Mouse (Mus musculus) limb, embryonic 15.5 days (tissue): ENCODE data around the gene Bcl2a1b. TPM values are rescaled to one million over a fixed set of nuclear protein-coding genes. Genes with fewer than 3 reads are reported as not detected.
"Not testable (repeated sequence)": the region's sequence is repeated elsewhere in the genome, so short reads cannot be mapped to it uniquely, and the experiment has no call there.

Experiments
- ATAC-seq: fragments of 200-750 bp; cut with Nextera tagmentation; 2 replicates; pipeline ENCODE4 v1.8.0; 2017; ENCODE audit warnings: low read depth, moderate TSS enrichment; ENCODE audit not compliant: insufficient number of reproducible peaks, low FRiP score, low TSS enrichment
- H3K27ac ChIP-seq: fragments of 300-500 bp; sonication (generic); 2 replicates; pipeline ENCODE4 v1.5.1; 2015; ENCODE audit warnings: moderate library complexity, mild to moderate bottlenecking, inconsistent platforms
- H3K27me3 ChIP-seq: fragments of 300-500 bp; sonication (generic); 2 replicates; pipeline ENCODE4 v1.6.1; 2015; ENCODE audit warnings: inconsistent platforms
- H3K36me3 ChIP-seq: fragments of 300-500 bp; sonication (generic); 2 replicates; pipeline ENCODE4 v1.6.1; 2015; ENCODE audit warnings: inconsistent platforms
- H3K4me1 ChIP-seq: fragments of 300-500 bp; sonication (generic); 2 replicates; pipeline ENCODE4 v1.6.1; 2015; ENCODE audit warnings: inconsistent platforms
- H3K4me2 ChIP-seq: fragments of 300-500 bp; sonication (generic); 2 replicates; pipeline ENCODE4 v1.6.1; 2015; ENCODE audit warnings: mild to moderate bottlenecking, inconsistent platforms
- H3K4me3 ChIP-seq: fragments of 300-500 bp; sonication (generic); 2 replicates; pipeline ENCODE4 v1.5.1; 2015; ENCODE audit warnings: mild to moderate bottlenecking, inconsistent platforms
- H3K9ac ChIP-seq: fragments of 300-500 bp; sonication (generic); 2 replicates; pipeline ENCODE4 v1.6.1; 2015; ENCODE audit warnings: inconsistent platforms
- H3K9me3 ChIP-seq: fragments of 300-500 bp; sonication (generic); 2 replicates; pipeline ENCODE4 v1.6.1; 2016; ENCODE audit warnings: inconsistent platforms
- WGBS: fragments of 180-500 bp; shearing (Covaris S2); methylation state at CpG from one replicate; pipeline ENCODE4 v1.1.7; 2015; 5-methylcytosine and 5-hydroxymethylcytosine counted together
- polyA plus RNA-seq: library from polyadenylated mRNA; unstranded; fragments of >200 nt; fragmentation: Nextera tagmentation; extraction: Ambion mirVana; gene quantifications from 2 replicates; pipeline ENCODE4 v1.2.1, GENCODE M21; 2015

The Bcl2a1b gene
- polyA plus RNA-seq, 1 experiment from 2014 or later: 1.3 TPM

- H3K4me3 ChIP-seq, ATAC-seq, H3K9ac ChIP-seq, H3K36me3 ChIP-seq, H3K27ac ChIP-seq, H3K4me1 ChIP-seq, H3K27me3 ChIP-seq, H3K4me2 ChIP-seq, H3K9me3 ChIP-seq: not testable (repeated sequence)
- WGBS: 56% methylated on average over 1 of the region's 1 CpGs
Measured at GRCm38 (mm10) chr9:89212428-89212827, 13.4 kb downstream of the Bcl2a1b start.

- H3K27me3 ChIP-seq, H3K36me3 ChIP-seq, ATAC-seq, H3K4me1 ChIP-seq, H3K4me2 ChIP-seq, H3K9ac ChIP-seq, H3K4me3 ChIP-seq, H3K9me3 ChIP-seq, H3K27ac ChIP-seq: not testable (repeated sequence)
- 83% methylated on average over 4 of the region's 4 CpGs for WGBS
Measured at GRCm38 (mm10) chr9:89218174-89218573, 19.2 kb downstream of the Bcl2a1b start.

GRCm38 (mm10) chr9:89219668-89220067 lies 20.7 kb downstream of the Bcl2a1b start:
- H3K4me2 ChIP-seq, H3K4me3 ChIP-seq, H3K9me3 ChIP-seq, H3K4me1 ChIP-seq, ATAC-seq, H3K9ac ChIP-seq, H3K27ac ChIP-seq, H3K27me3 ChIP-seq, H3K36me3 ChIP-seq: not testable (repeated sequence)
- WGBS: 92% methylated on average over 3 of the region's 4 CpGs

- not testable (repeated sequence) for H3K4me2 ChIP-seq, H3K27ac ChIP-seq, H3K9ac ChIP-seq, H3K9me3 ChIP-seq, H3K36me3 ChIP-seq, H3K27me3 ChIP-seq, H3K4me3 ChIP-seq, H3K4me1 ChIP-seq, ATAC-seq
- 79% methylated on average over 6 of the region's 6 CpGs for WGBS
Measured at GRCm38 (mm10) chr9:89220704-89221287, 21.8 kb downstream of the Bcl2a1b start.

GRCm38 (mm10) chr9:89226071-89226470 lies 27.1 kb downstream of the Bcl2a1b start:
- ATAC-seq: no peak
- H3K36me3 ChIP-seq: no peaks in the 10 kb centered on the region
- no peak overlapping the region for H3K27ac ChIP-seq
- WGBS: 55% methylated on average over 4 of the region's 4 CpGs
- H3K27me3 ChIP-seq: no peaks in the 10 kb centered on the region
- H3K4me2 ChIP-seq: no peak overlapping the region
- no peaks in the 10 kb centered on the region for H3K9me3 ChIP-seq
- H3K4me3 ChIP-seq: no peak overlapping the region
- no peak overlapping the region for H3K9ac ChIP-seq
- H3K4me1 ChIP-seq: no peaks in the 10 kb centered on the region

- Histone ChIP-seq H3K36me3 (no peaks in the 10 kb centered on the region), H3K27me3 (no peaks in the 10 kb centered on the region), H3K4me2 (no peak overlapping the region), H3K4me1 (no peaks in the 10 kb centered on the region), H3K4me3 (no peak overlapping the region), H3K27ac (no peak overlapping the region), H3K9ac (no peak overlapping the region), H3K9me3 (no peaks in the 10 kb centered on the region)
- 85% methylated on average over 7 of the region's 7 CpGs for WGBS
- ATAC-seq: no peak
Measured at GRCm38 (mm10) chr9:89228122-89228521, 29.1 kb downstream of the Bcl2a1b start.

- H3K9ac ChIP-seq, H3K9me3 ChIP-seq, H3K36me3 ChIP-seq, H3K4me2 ChIP-seq, H3K4me1 ChIP-seq, ATAC-seq, H3K4me3 ChIP-seq, H3K27me3 ChIP-seq, H3K27ac ChIP-seq: not testable (repeated sequence)
- 57% methylated on average over 1 of the region's 2 CpGs for whole genome bisulfite sequencing
Measured at GRCm38 (mm10) chr9:89230897-89231497, 32.0 kb downstream of the Bcl2a1b start.

GRCm38 (mm10) chr9:89237131-89237530 lies 38.1 kb downstream of the Bcl2a1b start:
- H3K9ac ChIP-seq, H3K9me3 ChIP-seq, H3K27ac ChIP-seq, ATAC-seq, H3K27me3 ChIP-seq, H3K4me1 ChIP-seq, H3K4me3 ChIP-seq, H3K4me2 ChIP-seq, H3K36me3 ChIP-seq: not testable (repeated sequence)
- WGBS: 85% methylated on average over 4 of the region's 4 CpGs

GRCm38 (mm10) chr9:89238976-89239505 lies 40.0 kb downstream of the Bcl2a1b start:
- not testable (repeated sequence) for H3K4me1 ChIP-seq, H3K4me3 ChIP-seq, H3K36me3 ChIP-seq, H3K27me3 ChIP-seq, H3K27ac ChIP-seq, H3K9ac ChIP-seq, H3K9me3 ChIP-seq, H3K4me2 ChIP-seq, ATAC-seq
- WGBS: 78% methylated on average over 4 of the region's 5 CpGs

- H3K4me3 ChIP-seq, H3K9ac ChIP-seq, H3K36me3 ChIP-seq, H3K9me3 ChIP-seq, H3K27me3 ChIP-seq, H3K27ac ChIP-seq, ATAC-seq, H3K4me2 ChIP-seq, H3K4me1 ChIP-seq: not testable (repeated sequence)
- WGBS: 80% methylated on average over 3 of the region's 3 CpGs
Measured at GRCm38 (mm10) chr9:89240516-89241019, 41.6 kb downstream of the Bcl2a1b start.

GRCm38 (mm10) chr9:89253400-89253799 lies 54.4 kb downstream of the Bcl2a1b start:
- no peaks in the 10 kb centered on the region for H3K27me3 ChIP-seq
- H3K9ac ChIP-seq: no peak overlapping the region
- H3K27ac ChIP-seq: no peak overlapping the region
- WGBS: 84% methylated on average over 2 of the region's 2 CpGs
- no peaks in the 10 kb centered on the region for H3K4me1 ChIP-seq
- no peaks in the 10 kb centered on the region for H3K9me3 ChIP-seq
- ATAC-seq: no peak
- H3K36me3 ChIP-seq: no peaks in the 10 kb centered on the region
- no peak overlapping the region for H3K4me3 ChIP-seq
- H3K4me2 ChIP-seq: no peak overlapping the region

- Histone ChIP-seq H3K4me3 (no peak overlapping the region), H3K36me3 (no peaks in the 10 kb centered on the region), H3K9ac (no peak overlapping the region), H3K9me3 (no peaks in the 10 kb centered on the region), H3K27me3 (no peaks in the 10 kb centered on the region), H3K4me2 (no peak overlapping the region), H3K27ac (no peak overlapping the region), H3K4me1 (no peaks in the 10 kb centered on the region)
- 85% methylated on average over 12 of the region's 12 CpGs for WGBS
- ATAC-seq: no peak
Measured at GRCm38 (mm10) chr9:89256556-89257335, 57.7 kb downstream of the Bcl2a1b start.
